Mouse (Mus musculus) spleen, adult 12 weeks (tissue): ENCODE data around the gene Izumo4.

Experiments used
- DNase-seq: peaks from one replicate; pipeline ENCODE4 v3.0.0; 2022; ENCODE audit warnings: low spot score

Izumo4 gene

DNA sequence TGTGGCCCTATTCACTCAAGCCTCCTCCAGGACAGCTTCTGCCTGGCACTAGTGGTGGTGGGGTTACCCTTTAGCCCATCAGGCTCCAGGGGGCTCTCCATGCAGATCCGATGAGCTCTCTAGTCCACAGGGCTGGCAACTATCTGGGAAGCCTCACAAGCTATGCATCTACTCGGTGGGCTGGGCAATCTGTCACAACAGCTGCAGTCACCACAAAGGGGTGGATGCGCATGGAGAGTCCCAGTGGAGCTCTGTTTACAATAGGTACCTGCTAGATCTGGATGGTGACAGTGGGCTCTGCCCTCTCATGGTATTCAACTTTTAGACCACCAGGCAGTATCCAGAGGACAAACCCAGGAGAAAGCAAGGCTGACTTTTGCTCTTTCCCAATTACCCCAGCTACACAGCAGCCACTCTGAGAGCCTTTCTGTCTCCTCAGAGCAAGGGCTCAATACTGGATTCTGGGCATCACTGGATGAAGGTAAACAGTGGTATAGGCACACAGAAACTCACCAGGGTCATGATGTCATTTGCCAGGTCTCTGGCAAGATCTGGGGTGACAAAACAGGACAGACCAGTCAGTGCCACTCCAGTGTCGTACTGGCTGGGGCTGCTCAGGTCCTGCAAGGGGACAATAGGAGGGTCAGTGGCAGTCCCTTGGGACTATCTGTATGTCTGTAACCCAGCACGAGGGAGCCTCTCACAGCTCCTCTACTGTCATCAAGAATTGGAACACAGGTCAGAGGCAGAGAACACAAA, 25.6 kb downstream of the Izumo4 start:
- no peak for DNase-seq

DNA sequence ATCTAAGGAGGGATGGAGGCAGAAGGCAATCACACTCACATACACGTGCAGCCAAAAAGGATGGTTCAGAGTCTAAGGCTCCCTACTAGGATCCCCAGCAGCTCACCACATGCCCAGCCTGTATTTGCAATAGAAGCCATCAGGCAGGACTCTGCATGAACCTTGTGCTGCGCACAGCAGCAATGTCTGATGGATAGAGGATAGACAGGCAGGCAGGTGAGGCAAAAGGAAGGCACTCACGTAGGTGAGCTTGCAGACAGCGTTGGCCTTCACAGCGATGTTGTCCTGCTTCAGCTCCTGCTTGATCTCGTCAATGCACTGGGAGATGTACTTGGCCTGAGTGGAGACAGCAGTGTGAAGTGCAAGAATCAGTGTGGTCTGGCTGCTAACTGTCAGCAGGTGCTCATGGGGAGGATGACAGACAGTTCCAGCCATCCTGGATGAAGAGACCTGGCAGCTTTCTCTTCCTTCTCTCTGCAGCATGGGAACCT, 30.7 kb downstream of the Izumo4 start:
- no peak for DNase-seq

DNA sequence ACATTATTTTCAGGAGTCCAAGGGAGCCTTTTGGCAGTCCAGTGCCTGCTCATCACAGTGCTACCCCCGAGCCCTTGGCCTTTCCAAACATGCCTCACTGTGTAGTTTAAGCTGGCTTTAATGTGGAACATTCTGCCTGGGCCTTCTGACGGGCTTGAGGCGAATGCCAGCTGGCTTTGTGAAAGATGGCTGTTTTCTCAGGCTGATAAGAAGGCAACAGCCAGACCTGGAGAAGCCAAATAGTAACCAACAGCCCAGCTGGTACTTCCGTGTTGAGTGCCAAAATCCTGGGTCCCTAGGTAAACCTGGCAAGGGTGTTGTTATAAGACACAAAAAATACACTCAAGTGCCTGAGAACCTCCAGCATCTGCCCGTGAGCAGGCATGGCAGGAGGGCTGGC, 34.7 kb downstream of the Izumo4 start:
- DNase-seq: no peak

DNA sequence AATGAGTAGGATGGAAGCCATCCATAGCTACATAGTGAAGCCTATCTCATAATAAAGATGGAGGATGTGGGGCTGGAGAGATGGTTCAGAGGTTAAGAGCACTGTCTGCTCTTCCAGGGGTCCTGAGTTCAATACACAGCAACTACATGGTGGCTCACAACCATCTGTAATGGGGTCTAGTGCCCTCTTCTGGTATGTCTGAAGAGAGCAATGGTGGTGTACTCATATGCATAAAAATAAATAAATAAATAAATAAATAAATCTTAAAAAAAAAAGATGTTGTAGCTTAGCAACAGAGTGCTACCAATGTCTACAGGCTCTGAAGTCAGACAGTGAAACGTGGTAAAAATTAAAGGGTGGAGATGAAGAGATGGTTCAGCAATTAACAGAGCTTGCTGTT, 36.7 kb downstream of the Izumo4 start:
- DNase-seq: no peak

DNA sequence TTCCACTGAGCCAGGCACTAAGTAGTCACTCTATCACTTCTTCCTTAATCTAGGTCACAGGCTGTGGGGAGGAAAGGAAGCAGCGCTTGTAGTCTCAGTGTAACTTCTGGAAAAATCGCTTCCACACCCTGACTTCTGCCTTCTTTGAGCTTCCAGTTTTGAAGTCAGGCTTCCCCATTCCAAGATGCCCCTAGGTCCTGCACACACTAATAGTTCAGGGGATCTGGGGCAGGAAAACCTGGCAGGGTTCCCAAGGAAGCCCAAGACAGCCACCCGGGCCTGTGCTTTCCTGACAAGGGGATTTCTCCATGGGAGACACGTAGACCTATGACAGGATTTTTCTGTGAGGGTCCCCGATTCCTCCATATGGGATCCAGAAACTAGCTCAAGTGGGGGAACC, 39.2 kb downstream of the Izumo4 start:
- DNase-seq: no peak

DNA sequence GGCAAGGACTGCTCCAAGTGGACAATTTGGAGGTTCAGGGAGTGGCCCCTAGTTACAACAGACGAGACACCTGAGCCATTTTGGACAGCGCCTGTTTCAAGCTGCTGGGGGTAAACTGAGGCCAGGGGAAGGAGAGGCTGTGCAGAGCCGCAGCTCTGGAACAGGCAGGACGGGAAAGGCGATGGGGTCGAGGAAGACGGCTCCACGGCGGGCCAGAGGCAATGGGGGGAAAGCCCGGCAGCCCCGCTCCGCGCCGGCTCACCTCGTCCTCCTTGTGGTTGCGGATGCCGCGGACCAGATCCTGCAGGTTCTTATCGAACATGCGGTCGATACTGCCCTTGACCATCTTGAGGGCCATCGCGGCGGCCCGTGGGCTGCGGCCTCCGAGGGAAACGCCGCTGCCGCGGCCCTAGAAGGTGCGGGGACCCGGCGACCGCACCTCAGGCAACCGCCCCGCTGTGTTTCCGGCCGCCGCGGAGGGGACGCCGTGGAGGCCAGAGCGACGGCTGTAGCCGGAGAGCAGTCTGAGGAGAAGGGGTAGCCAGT, 39.7 kb downstream of the Izumo4 start:
- DNase-seq: no peak

DNA sequence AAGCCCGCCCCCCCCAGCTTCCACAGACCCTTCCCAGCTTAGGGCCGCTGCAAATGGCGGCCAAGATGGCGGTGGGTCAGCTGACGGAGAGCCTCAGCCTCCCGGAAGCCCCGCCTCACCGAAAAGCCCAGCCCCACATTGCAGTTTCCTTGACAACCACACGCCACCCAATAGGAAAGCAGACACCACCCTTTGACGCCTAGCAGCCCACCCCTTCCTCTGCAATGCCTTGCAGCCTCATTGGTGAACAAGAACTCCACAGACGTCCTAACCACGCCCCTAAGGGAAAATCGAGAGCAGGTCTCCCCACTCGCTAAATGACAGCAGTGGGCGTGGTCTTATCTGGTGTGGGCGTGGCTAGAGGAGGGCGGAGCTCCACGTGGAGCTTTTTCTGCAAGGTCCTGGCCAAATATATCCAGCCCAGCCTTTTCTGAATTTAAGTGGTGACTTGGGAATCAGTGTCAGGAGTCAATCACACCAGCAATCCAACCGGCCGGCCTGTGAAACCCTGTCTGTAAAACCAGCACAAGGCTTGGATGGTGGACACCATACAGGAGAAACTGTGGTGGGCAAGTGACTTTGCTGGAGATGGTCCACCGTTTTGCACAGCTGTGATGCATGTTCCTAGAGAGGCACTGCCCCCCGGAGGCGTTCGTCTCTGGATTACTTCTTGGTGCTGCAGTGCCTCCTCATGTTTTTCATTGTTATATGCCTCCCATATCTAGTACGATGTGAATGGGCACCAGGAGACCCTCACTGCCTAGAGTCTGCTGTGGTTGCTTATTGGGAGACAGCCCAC, 40.4 kb downstream of the Izumo4 start, which contains the start of gene Ap3d1:
Gene Ap3d1 (minus strand): TSS at position 85 of the 799 bp plus-strand sequence.
- peak; percentile 91 for DNase-seq

DNA sequence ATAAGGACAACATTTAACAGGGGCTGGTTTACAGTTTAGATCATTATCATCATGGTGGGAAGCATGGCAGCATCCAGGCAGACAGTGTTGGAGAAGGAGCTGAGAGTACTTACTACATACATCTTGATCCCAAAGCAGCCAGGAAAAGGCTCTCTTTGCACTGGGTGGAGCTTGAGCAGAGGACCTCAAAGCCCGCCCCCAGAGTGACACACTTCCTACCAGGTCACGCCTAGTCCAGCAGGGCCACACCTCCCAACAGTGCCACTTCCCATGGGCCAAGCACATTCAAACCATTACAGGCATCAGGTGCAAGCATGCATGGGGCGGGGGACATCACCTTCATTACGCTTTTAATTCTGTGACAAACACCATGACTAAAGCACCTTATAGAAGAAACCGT, 42.3 kb downstream of the Izumo4 start:
- peak; percentile 56 for DNase-seq

DNA sequence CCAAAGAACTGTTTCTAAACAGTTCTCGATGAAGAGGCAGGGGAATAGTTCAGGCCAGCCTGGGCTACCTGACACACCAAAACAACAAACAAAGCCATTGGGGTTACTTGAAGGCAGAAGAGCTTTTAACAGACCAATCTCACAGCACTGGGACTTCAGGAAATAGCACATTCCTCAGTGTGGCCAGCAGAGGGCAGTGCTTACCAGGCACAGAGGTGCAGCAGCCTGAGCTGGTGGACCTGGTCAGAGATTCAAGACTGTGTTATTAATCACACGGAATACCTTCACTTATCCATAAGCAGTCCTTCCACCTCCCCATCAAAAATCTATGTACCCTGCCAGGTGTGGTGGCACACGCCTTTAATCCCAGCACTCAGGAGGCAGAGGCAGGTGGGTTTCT, 45.4 kb downstream of the Izumo4 start:
- peak; percentile 70 for DNase-seq

DNA sequence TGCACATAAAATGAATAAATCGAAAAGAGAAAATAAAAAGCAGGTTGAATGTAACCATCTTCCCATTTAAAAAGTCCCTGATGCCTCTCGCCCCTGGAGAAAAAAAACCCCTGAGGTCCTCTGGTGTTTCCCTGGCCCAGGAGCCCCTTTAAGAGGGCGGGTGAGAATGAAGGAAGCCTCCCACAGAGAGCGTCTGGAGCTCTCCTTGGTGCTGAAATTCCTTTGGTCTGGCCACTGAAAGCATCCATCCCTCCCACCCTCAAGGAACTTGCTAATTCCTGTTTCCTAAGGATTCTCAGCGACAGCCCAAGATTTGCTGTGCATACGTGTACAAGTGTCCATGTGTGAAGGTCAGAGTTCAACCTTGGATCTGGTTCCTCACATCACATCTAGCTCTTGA, 46.6 kb downstream of the Izumo4 start:
- peak; percentile 31 for DNase-seq

DNA sequence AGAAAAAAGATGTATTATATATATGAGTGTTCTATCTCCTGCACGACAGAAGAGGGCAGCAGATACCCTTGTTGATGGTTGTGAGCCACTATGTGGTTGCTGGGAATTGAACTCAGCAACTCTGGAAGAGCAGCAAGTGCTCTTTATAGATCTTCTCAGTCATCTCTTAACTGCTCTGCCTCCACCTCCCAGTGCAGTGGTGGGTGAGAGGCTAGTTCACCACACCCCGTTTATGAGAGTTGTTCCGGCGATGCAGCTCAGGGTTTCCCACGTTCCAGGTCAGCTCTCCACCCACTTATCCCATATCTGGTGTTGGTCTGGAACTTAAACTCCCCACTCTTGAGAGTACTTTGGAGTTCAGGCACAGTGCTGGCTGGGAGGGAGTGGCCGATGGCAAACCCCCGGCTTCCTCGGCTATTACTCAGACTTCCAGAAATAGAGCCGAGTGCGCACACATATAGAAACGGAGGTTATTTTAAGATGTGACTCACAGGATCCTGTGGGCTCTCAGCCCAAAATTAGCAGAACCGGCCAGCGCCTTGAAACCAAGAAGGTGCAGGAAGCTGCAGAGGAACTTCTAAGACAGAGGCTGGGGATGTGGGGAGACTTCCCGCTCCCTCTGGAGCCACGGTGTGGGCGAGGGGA, 49.3 kb downstream of the Izumo4 start:
- no peak for DNase-seq

DNA sequence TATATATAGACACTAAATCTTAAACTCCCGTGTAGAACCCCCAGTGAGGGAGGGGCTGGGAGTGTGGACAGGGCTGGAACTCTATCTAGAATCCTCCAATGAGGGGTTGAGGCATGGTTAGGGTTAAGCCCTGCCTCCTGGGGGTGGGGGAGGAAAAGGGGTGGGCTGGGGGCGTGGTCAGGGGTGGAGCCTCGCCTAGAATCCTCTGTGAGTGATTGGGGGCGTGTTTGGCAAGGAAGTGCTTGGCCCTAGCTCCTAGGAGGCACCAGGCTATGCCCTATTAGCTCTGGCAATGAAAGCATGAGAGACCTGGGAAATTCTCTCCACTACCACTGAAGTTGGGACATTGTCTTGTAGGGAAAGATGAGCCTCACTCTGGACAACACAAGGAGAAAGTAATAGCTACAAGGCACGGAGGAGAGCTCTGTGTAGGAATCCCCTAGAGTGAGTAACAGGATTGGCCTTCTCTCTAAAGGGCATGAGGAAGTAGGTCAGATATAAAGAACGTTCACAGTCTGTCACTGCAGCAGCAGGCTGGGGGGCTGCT, 50.2 kb downstream of the Izumo4 start:
- DNase-seq: no peak

DNA sequence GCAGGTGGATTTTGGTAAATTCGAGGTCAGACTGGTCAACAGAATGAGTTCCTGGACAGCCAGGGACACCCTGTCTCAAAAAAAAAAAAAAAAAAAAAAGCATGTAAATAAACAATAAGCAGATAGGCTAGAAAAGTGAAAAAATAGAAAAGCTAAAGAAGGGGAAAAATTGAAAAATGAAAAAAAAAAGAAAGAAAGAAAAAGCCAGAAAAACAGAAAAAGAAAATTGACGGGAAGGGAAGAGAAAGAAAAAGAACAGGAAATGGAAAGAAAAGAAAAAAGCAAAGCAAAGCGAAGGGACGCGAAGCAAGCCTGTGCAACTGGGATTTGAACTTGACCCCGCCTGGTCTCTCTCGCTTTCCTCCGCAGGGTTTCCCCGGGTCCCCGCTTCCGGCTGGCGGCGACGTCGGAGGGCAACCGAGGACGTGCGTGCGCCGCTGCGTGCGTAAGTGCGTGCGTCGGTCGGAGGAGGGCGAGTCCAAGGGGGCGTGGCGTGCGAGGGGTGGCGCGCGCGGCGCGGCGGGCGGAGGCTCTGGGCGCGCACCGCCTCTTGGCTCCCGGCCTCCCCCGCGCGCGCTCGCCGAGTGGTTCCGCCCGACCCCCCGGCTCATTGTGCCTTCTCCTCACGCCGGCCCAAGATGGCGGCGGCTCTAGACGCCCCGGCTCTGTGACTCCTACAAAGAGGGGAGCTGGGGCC, 52.8 kb downstream of the Izumo4 start, which contains the start of gene Dot1l:
Gene Dot1l (plus strand): TSS at position 613 of the 697 bp plus-strand sequence.
- peak; percentile 99 for DNase-seq
